Mouse (Mus musculus): ENCODE data around the gene Ran.

DNA sequence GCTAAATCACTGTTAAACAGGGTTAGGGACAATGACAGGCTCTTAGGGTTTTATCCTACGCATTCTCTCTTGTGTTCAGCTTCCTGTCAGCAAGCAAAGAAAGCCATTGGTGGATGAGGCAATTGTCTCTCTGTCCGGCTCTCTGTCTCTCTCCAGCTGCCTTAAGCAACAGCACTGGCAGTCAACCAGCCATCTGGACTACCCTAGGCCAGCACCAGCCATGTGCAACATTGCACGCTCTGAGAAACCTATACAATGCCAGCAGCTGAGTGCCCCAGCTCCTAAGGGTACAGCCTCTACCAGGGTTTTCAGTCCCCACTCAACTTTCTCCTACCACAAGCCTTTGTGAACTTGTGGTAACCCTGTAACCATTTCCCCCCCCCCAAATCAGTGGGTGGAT lies 14.5 kb upstream of the Ran start:
- TF ChIP-seq CTCF (IDR thresholded peaks at IDR 0.05; ENCODE audit: extremely low read depth, insufficient read depth, insufficient read length, insufficient replicate concordance) (no peak), POLR2A (IDR thresholded peaks at IDR 0.05; ENCODE audit: low read depth, low read length) (no peak)
